Mouse (Mus musculus) adipocyte (in vitro differentiated cells): ENCODE data around the gene 4833439L19Rik.
"Not testable (repeated sequence)": the region's sequence is repeated elsewhere in the genome, so short reads cannot be mapped to it uniquely, and the experiment has no call there.

Experiments used
- DNase-seq: peaks from one replicate; pipeline ENCODE4 v3.0.0-alpha.2; 2016; ENCODE audit warnings: low spot score

4833439L19Rik gene

DNA sequence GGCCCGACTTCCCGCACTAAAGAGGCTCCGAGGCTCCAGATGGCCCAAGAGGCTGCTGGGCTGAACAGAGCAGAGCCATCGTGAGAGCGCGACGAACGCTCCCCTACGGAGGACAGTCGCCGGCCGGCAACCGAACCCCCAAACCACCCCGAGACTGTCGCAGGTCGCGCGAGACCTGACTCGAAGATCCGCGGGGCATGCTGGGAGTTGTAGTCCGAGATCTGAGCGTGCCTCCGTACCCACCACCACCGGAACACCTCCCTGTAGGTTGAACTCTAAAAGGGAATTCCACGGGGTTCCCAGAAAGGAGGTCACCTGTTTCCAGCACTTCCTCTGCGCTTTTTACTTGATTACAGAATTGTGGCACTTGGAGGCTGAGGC, at the start of gene 4833439L19Rik:
Gene 4833439L19Rik, minus strand, starts transcription at position 235 of the 381 bp plus-strand sequence.
- peak; percentile 87 for DNase-seq

DNA sequence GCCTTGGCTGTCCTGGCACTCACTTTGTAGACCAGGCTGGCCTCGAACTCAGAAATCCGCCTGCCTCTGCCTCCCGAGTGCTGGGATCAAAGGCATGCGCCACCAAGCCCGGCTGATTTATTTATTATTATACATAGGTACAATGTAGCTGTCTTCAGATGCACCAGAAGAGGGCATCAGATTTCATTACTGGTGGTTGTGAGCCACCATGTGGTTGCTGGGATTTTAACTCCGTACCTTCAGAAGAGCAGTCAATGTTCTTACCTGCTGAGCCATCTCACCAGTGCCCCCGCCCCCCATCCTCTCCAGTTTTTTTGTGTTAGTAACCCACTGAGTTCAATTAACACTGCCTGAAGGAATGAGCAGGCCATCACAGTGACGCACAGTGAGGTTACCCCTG, 47.9 kb upstream of the 4833439L19Rik start:
- DNase-seq, result not testable (repeated sequence)

DNA sequence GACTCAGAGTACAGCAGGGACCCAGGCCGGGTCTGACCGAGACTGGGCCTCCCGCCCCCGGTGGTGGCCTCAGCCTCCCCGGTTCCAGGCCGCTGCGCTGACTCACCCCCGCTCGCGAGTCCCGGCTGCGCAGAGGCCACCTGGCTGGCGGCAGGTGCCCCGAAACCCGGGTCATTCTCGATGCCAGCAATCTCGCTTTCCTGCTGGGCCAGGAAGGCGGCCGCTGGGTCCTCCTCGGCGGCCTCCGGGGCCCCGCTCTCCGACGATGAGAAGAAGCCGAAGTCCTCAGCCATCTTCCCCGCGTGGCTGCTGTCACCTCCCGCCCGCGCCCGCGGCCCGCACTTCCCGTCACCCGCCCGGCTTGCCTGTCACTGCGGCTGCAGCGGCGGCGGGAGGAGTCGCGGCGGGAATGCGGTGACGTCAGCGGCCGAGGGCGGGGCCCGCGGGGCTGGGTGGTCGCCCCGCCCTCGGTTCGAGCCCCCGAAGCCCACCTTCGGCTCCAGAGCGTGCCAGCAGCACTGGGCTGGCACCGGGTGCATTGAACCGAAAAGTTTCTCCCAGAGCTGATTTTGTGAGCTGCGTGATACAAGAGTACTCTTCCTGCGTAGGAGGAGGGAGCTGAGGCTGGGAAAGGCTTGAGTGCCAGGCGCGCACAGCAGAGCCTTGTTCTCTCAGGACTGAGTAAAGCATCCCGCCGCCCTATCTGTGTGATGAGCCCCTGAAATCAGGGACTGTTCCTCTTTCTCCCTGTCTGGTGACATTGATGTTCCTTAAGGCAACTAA, 45.9 kb upstream of the 4833439L19Rik start, which contains the start of gene Cltb:
Gene Cltb, minus strand, starts transcription at position 373 of the 783 bp plus-strand sequence.
- peak; percentile 63 for DNase-seq

DNA sequence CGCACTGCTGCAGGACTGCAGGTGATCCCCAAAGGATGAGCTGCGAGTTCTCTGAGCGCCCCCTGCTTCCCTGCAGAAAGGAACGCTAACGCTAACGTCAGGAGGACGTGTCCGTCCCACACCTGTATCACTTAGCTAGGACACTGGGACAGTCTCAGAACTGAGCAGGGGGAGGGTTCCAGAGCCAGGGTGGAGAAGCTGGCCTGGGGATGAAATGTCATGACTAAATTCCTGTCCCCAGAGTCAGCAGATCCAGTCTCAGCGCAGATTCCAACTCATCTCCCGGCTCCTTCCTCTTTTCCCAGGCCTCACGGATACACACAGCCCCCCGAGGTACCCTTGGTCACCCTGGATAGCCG, 45.4 kb upstream of the 4833439L19Rik start:
- no peak for DNase-seq

DNA sequence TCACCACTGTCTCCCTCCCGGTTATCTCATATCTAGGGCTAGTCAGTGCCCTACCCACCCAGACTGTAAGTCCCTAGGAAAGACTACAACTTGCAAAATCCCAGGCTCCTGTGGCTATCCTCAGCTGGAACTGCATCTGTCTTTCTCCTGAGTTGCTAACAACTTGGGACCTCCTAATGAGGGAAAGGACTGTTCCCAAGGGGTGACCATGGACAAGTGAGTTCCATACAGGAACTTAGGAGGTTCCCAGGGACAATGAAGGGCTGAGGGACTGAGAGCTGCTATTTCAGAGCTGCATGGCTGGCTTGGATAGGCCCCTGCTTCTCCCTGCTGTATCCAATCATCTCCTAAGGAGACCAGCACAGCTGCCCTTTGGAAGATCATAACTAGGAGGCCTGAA, 44.1 kb upstream of the 4833439L19Rik start:
- DNase-seq, result no peak

DNA sequence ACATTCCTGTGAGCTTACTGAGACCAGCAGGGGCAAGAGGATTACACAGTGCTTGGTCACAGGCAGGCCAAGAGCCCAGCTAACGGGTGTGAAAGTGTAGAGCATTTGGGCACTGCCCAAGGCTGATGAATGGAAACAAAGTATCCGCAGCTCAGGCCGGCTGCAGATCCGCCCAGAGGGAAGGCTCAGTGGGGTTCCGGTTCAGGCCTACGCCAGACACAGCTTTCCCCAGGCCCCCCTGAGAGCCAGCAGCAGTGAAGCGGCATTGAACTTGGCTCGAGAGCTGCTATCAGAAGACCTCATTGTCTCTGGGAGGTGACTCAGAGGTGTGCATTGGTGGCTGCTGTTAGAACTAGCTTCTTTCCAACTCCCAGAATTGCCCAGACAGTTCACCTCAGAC, 43.4 kb upstream of the 4833439L19Rik start:
- DNase-seq, result peak; percentile 37

DNA sequence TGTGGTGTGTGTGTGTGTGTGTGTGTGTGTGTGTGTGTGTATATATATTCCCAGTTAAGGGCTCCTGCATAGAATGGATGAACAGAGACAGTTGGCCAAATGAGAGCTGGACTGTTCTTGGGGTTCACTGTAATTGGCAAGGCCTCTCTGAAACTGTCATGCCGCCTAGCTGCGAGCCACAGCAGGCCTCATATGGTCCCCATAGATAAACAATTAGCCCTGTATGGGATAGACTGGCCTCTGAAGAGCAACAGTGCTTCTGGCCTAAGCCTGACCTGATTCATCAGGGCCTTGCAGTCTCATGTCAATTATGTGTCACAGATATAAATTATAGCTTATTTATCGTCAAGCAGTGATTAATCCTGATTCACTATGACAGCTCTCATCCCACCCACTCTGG, 42.8 kb upstream of the 4833439L19Rik start:
- no peak for DNase-seq

DNA sequence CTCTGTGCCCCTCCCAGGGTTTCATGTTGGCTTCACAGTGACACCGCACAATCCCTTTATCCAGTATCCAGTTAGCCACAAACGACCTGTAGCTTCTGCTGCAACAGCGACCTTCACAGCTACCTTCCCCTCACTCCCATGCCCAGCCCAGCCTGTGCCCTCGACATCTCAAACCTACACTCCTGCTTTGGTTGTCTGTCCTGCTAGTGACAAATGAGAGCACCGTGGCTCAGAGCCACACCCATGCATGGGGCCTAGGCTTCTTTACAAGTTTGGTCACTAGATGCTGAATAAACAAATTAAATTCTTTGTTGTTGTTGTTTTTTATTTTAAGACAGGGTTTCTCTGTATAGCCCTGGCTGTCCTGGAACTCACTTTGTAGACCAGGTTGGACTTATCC, 42.0 kb upstream of the 4833439L19Rik start:
- DNase-seq, result no peak

DNA sequence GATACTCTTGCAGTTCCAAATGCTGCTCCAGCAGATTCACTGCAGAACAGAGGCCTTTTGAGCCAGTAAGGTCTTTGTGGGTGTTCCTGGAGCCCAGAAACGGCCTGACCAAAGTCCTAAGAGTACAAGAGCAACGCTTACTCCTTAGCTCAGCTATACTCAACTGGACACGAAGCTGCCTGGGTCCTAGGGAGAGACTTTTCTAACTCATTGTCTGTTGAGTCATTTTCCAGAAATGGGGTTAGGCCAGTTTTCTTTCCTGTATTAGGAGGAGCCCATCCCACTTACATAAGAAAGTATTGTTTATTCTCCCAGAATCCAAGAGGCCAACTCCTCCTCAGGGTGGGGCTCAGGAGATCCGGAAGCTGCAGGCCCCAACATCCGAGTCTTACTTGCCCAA, 40.2 kb upstream of the 4833439L19Rik start:
- DNase-seq, result peak; percentile 27

DNA sequence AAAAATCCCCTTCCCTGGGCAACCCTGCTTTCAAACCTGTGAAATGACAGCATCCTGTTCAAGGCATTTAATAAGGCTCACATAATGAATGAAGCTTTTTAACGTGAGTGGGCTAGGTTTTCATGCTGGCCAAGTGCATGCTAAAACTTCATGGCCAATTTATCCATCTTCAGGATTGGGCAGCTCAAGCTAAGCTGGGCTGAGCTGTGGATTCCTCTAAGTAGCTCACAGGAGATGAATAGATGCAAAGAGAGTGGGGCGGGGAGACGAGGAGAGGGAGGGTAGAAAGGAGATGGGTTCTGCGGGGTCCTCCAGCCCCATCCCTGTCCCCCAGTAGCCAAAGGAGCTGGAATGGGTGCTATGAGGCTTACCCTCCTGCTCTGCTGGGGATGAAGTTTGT, 39.0 kb upstream of the 4833439L19Rik start:
- no peak for DNase-seq

DNA sequence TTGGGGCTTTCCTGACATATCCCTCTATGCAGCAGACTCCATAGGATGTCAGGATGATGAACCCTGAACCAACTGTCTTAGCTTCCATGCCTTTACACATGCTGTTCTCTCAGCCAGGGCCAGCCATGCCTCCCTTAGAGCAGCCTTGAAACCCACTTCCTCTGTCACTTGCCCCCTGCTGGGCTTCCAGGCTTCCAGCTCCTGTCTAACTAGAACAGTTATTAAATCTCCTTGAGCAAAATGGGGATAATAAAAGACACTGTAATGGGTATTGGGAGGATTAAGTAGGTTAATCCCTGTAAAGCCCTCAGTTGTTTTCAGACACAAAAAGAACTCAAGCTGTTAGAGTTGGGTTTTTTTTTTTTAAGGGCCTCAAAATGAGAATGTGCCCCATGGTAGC, 38.3 kb upstream of the 4833439L19Rik start:
- DNase-seq, result no peak

DNA sequence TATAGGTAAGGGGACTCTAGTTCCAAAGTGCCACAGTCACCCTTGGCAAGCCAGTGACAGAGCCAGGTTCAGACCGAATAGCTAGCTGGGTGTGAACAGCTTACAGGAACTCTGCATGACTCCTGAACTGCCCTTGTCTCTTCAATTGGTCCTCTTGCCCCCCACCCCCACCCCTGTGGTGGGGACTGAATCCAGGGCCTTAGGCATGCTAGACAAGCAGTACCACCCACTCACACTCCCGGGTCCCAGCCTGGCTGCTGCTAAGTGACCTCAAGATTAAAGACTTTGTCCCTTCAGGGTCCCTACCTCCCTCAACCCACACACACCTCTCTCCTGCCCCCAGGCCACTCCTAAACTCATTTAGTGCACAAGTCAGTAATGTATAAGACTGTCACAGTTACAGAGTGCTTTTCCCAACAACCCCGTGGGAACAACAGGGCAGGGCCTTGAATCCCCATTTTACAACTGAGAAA, 37.4 kb upstream of the 4833439L19Rik start:
- no peak for DNase-seq

DNA sequence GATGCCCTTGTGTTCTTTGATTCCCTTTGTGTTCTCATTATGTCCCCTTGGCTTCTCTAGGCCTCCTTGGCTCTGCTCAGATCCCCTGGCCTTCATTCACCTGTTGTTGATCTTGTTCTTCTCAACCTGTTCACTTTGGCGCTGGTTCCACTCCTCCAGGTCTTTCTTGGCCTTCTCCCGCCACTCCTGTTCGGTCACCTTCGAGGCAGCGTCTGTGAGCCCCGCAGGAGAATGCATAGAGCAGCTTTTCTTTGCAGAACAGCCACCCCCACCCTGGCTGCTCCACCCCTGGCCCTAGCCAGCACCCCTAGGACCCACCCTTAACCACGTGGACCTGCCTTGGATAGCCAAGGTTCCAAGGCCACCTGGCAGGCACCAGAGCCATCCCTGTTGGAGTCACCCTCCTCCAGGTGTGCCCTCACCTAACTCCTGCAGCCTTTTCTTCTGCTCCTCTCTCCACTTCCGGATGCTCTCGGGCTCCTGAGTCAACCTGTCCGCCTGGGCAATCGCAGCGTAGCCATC, 33.4 kb upstream of the 4833439L19Rik start:
- no peak for DNase-seq

DNA sequence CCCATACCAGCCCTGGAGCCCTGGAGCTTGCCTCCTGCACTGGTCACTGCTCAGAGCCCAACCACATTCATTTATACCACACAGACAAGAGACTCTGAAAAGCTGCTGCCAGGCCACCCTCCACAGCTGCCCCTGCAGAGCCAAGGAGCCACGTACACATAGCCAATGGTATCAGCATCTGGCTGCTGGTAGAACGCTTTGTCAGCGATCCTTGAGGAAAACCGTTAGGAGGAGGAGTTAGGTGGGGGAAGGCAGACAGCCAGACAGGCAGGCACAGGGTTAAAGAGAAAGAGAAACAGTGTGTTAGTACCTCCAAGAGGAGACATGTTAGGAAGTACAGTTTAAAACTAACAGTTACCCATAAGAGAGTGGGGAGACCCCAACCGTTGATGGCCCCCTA, 31.6 kb upstream of the 4833439L19Rik start:
- no peak for DNase-seq

DNA sequence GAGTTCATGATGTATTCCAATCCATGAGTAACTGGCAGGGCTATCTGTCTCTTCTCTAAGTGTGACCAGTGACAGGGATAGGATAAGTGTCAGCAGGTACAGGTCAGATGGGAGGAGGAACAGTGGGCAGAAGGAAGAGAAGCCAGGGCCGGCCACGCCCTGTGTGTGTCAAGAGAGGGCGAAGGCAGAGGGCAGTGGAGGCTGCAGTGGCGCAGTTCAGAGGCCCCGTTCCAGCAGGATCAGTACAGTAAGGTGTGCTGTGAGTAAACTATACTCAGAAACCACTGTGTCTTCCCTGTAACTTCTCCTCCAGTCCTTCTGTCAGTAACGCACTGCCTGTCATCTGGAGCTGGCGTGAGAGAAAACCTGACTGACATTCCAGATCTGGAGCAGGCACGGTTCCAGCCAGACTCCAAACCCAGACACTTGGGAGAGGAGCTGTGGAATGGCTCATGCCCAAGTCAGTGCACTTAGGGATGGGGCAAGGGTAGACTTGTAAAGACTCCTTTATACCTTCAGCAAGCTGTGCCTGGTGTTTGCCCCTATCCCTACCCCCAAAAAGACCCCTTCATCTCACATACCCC, 31.0 kb upstream of the 4833439L19Rik start:
- DNase-seq, result peak; percentile 61

DNA sequence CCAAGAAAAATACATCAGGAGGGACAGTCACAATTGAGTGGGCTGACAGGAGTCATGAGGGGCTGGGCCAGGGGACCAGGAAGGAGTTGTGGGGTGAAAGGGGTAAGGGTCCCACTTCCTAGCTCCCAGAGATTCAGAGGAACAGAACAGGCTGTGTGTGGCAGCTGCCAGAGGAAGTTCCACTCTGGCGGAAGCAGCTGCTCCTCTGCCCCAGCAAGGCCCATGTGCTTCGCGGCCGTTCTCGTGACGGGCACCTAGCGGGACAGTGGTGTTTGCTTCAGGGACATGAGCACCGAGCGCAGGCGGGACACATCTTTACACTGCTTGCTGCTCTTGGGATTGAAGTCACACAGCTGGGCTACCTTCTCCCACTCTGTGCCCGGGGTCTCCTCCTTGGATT, 28.4 kb upstream of the 4833439L19Rik start:
- no peak for DNase-seq

DNA sequence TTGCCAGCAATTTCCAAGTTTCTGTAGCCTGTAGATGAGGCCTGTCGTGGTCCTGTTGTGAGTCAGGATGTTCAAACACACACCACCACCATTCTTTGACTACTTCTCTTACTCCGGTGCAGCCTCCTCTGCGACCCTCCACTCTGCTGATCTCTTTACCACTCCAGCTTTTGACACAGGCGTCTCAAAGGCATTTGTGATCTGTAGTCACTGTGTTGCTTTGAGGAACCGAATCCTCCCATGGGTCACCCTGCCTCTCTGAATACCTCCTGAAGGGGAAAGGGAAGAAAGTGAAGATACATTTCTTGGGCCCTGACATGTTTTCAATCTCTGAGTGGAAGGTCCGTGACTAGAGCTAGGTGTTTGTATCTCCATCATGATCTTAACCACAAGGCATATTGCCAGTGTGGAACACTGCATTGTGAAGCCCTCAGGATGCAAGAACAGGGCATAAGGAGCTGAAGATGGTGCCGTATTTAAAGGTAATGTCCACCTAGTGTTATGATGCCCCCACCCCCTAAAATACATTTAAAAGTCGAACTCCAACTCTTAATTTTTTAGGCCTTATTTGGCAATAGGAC, 26.6 kb upstream of the 4833439L19Rik start:
- no peak for DNase-seq

DNA sequence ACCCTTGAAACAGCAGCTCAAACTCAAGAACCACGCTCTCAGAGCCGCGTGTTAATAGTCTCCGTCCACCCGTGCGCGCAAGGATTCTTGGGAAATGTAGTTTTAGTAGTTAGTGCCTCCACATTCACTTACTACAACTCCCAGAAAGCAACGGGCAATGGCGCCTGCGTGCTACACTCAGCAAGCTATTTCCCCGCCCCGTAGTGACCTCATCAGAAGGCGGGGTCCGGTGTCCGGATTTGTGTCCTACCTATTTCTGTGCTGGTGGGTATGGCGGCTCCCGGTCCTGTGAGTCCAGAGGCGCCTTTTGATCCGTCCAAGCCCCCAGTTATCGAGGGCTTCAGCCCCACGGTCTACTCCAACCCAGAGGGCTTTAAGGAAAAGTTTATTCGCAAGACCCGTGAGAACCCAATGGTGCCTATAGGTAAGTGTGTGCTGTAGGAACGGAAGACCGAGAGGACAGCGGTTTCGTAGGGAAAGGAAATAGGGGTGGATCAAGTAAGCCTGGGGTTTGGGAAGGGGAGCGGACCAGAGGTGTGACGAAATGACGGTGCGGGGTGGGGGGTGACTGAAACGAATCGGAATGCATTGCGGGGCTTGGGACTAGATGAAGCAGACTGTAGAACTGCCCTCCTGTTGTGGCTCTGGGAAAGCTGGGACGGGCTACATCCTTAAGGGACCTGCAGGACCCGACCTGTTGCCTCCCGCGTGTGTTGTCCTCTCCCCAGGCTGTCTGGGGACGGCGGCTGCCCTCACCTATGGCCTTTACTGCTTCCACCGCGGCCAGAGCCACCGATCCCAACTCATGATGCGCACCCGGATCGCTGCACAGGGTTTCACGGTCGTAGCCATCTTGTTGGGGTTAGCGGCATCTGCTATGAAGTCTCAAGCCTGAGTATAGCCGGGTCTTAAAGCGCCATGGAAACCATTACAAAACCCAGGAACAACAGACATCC, 25.0 kb upstream of the 4833439L19Rik start, which contains the start of the genes Nop16 and Higd2a:
Gene Nop16, minus strand, starts transcription at position 95 of the 956 bp plus-strand sequence.
Gene Higd2a, plus strand, starts transcription at position 212 of the 956 bp plus-strand sequence.
- peak; percentile 99 for DNase-seq

DNA sequence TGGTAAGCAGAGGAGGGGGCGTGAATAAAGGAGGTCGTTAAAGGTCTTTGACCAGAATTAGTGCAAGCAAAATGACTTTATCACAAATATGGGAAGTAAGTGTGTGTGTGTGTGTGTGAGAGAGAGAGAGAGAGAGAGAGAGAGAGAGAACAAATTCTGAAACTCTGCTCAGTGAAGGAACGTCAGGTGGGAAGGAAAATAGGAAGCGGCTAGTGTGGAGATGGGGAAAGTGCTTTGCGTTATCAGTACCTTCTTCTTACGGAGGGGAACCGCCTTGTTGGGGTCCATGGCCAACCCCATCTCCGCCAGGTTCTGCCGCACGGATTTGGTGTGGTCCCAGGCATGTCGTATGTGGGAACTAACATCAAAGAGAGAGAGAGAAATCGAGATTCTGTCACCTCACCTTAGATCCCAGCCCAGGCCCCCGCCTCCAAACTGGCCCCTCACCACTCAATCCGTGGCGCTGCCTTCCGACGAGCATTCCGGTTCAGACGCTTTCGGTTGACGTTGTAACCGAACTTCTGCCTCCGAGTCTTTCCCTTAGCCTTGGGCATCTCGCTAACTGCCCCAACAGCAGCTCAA, 24.3 kb upstream of the 4833439L19Rik start:
- no peak for DNase-seq

DNA sequence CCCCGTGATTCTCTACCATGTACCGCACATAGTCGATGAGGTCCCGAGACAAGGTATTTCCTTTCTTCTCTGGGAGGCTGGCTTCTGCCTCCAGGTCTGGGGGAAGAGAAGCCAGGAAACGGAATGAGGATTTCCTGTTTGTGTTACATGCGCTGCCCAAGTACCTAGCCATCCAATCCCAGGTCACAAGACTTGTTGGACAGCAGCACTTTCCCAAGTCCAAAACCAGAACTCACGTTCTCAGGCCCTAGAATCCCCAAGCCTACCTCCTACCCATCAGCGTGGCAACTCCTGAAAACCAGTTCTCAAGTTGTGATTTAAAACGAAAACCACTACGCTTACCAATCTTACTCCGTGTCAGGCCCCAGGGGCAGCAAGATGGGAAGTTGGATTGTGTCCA, 20.6 kb upstream of the 4833439L19Rik start:
- DNase-seq, result no peak

DNA sequence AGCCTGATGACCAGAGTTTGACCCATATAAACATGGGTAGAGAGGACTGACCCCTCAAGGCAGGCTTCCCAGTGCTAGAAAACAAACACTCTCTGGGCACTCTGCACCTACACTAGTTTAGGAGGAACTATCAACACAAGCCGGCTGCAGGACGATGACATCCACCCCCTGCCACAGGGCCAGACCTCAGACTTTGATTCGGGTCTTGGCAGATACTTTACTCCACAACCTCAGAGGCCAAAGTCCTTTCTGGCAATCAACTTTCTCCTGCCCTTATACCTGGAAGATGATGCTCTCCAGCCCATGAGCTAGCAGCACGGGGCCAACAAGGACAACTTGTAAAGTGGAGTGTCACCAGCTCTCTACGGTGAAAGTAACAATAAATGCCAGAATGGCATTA, 17.6 kb upstream of the 4833439L19Rik start:
- no peak for DNase-seq
